Mouse (Mus musculus) lung, embryonic 15.5 days (tissue): ENCODE measurements around the gene Dop1b. TPM values are rescaled to one million over a fixed set of nuclear protein-coding genes. Genes with fewer than 3 reads are reported as not detected.
A peak's percentile ranks its signal among the peaks of the same experiment; 100 is the strongest.
"Not testable (repeated sequence)": the region's sequence is repeated elsewhere in the genome, so short reads cannot be mapped to it uniquely, and the experiment has no call there.

Experiments
- ATAC-seq: fragments of 200-750 bp; cut with Nextera tagmentation; 2 replicates; pipeline ENCODE4 v1.8.0; 2017; ENCODE audit warnings: moderate number of reproducible peaks, borderline replicate concordance; ENCODE audit not compliant: low FRiP score, low TSS enrichment; ENCODE audit errors: extremely low read depth
- H3K27ac ChIP-seq: fragments of 300-500 bp; sonication (generic); 2 replicates; pipeline ENCODE4 v1.5.1; 2015; ENCODE audit warnings: moderate library complexity, mild to moderate bottlenecking, inconsistent platforms
- H3K27me3 ChIP-seq: fragments of 300-500 bp; sonication (generic); 2 replicates; pipeline ENCODE4 v1.6.1; 2015; ENCODE audit warnings: inconsistent platforms
- H3K36me3 ChIP-seq: fragments of 300-500 bp; sonication (generic); 2 replicates; pipeline ENCODE4 v1.6.1; 2015; ENCODE audit warnings: inconsistent platforms
- H3K4me1 ChIP-seq: fragments of 300-500 bp; sonication (generic); 2 replicates; pipeline ENCODE4 v1.6.1; 2015; ENCODE audit warnings: inconsistent platforms
- H3K4me2 ChIP-seq: fragments of 300-500 bp; sonication (generic); 2 replicates; pipeline ENCODE4 v1.6.1; 2015; ENCODE audit warnings: inconsistent platforms, mild to moderate bottlenecking, moderate library complexity
- H3K4me3 ChIP-seq: fragments of 300-500 bp; sonication (generic); 2 replicates; pipeline ENCODE4 v1.5.1; 2015; ENCODE audit warnings: mild to moderate bottlenecking, inconsistent platforms
- H3K9ac ChIP-seq: fragments of 300-500 bp; sonication (generic); 2 replicates; pipeline ENCODE4 v1.6.1; 2015; ENCODE audit warnings: inconsistent platforms
- H3K9me3 ChIP-seq: fragments of 300-500 bp; sonication (generic); 2 replicates; pipeline ENCODE4 v1.6.1; 2016; ENCODE audit warnings: inconsistent platforms
- WGBS: fragments of 180-500 bp; shearing (Covaris S2); methylation state at CpG from one replicate; pipeline ENCODE4 v1.1.7; 2015; 5-methylcytosine and 5-hydroxymethylcytosine counted together
- polyA plus RNA-seq: library from polyadenylated mRNA; unstranded; fragments of >200 nt; fragmentation: Nextera tagmentation; extraction: Ambion mirVana; gene quantifications from 2 replicates; pipeline ENCODE4 v1.2.1, GENCODE M21; 2015

Dop1b gene
- polyA plus RNA-seq, 1 experiment from 2014 or later: 16.7 TPM

- ATAC-seq: no peak
- H3K27me3 ChIP-seq: peaks cover 41% of the 10 kb centered on the region
- peak overlapping the region; percentile 55; the same call in 1 of the 2 replicates for H3K4me3 ChIP-seq
- H3K27ac ChIP-seq: no peak overlapping the region
- peak overlapping the region; percentile 99 for H3K4me2 ChIP-seq
- H3K9me3 ChIP-seq: no peaks in the 10 kb centered on the region
- WGBS: 31% methylated on average over 7 of the region's 7 CpGs
- H3K4me1 ChIP-seq: peaks cover 21% of the 10 kb centered on the region
- no peak overlapping the region for H3K9ac ChIP-seq
- no peaks in the 10 kb centered on the region for H3K36me3 ChIP-seq
These were observed 27.3 kb upstream of the Dop1b start for GRCm38 (mm10) chr16:93684441-93684840.

DNA sequence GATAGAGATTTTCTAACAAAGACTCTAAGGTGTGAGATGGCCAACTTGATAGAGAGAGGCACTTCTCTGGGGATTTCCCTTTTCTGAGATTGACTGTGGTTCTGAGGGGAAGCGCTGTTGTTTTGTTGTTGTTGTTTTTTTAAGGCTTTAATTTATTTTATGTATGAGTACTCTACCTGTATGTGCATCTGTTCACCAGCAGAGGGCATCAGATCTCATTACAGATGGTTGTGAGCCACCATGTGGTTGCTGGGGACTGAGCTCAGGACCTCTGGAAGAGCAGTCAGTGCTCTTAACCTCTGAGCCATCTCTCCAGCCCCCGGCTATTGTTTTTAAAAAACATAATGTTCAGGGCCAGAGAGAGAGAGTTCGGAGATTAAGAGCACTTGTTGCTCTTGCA, 25.9 kb upstream of the Dop1b start:
- not testable (repeated sequence) for ATAC-seq, H3K36me3 ChIP-seq, H3K4me3 ChIP-seq, H3K9me3 ChIP-seq, H3K4me2 ChIP-seq, H3K9ac ChIP-seq, H3K27ac ChIP-seq
- WGBS: 94% methylated on average over 3 of the region's 3 CpGs
- peaks cover 41% of the 10 kb centered on the region for H3K27me3 ChIP-seq
- peaks cover 21% of the 10 kb centered on the region for H3K4me1 ChIP-seq

- Histone ChIP-seq H3K9ac (no peak overlapping the region), H3K4me1 (peaks cover 21% of the 10 kb centered on the region), H3K4me2 (no peak overlapping the region), H3K36me3 (no peaks in the 10 kb centered on the region), H3K27ac (no peak overlapping the region), H3K4me3 (no peak overlapping the region), H3K9me3 (no peaks in the 10 kb centered on the region), H3K27me3 (peaks cover 34% of the 10 kb centered on the region)
- 79% methylated on average over 5 of the region's 7 CpGs for WGBS
- no peak for ATAC-seq
These were observed 25.3 kb upstream of the Dop1b start for GRCm38 (mm10) chr16:93686421-93686820.

DNA sequence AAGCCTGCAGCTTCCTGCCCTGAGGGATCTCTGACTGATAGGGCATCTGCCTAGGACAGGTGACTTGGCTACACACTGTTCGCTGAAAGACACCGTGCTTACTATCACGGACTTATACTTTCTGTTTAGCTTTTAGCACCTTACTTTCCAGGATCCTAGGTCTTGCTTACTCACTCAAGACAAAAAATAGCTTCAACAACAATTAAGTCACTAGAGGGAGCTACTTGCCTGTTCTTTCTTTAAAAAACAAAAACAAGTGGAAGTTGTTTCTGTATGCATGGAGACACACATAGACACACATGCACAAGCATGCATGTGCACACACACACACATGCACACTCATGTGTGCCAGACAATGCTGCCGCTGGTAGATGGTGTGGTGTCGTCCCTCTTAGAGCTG, 24.8 kb upstream of the Dop1b start:
- Histone ChIP-seq H3K4me2 (no peak overlapping the region), H3K4me1 (peaks cover 21% of the 10 kb centered on the region), H3K9ac (no peak overlapping the region), H3K36me3 (no peaks in the 10 kb centered on the region), H3K9me3 (no peaks in the 10 kb centered on the region), H3K27me3 (peaks cover 30% of the 10 kb centered on the region), H3K27ac (no peak overlapping the region), H3K4me3 (no peak overlapping the region)
- 40% methylated on average over 5 of the region's 5 CpGs for WGBS
- no peak for ATAC-seq

GRCm38 (mm10) chr16:93691206-93691841, 20.4 kb upstream of the Dop1b start:
- Histone ChIP-seq H3K9ac (no peak overlapping the region), H3K27ac (no peak overlapping the region), H3K36me3 (no peaks in the 10 kb centered on the region), H3K4me2 (no peak overlapping the region), H3K9me3 (no peaks in the 10 kb centered on the region), H3K4me1 (no peaks in the 10 kb centered on the region), H3K27me3 (no peaks in the 10 kb centered on the region), H3K4me3 (no peak overlapping the region)
- 54% methylated on average over 6 of the region's 6 CpGs for WGBS
- ATAC-seq: no peak

- no peak overlapping the region for H3K9ac ChIP-seq
- H3K27ac ChIP-seq: no peak overlapping the region
- WGBS: 64% methylated on average over 2 of the region's 2 CpGs
- H3K4me1 ChIP-seq: no peaks in the 10 kb centered on the region
- H3K27me3 ChIP-seq: no peaks in the 10 kb centered on the region
- H3K4me3 ChIP-seq: no peak overlapping the region
- no peaks in the 10 kb centered on the region for H3K36me3 ChIP-seq
- H3K4me2 ChIP-seq: no peak overlapping the region
- no peak for ATAC-seq
- H3K9me3 ChIP-seq: no peaks in the 10 kb centered on the region
These were observed 19.0 kb upstream of the Dop1b start for GRCm38 (mm10) chr16:93692744-93693143.

GRCm38 (mm10) chr16:93707116-93707515, 4.6 kb upstream of the Dop1b start:
- Histone ChIP-seq H3K4me2 (no peak overlapping the region), H3K27me3 (0 out of 2 replicates have a peak, but pooled peaks cover 2% of the 10 kb centered on the region), H3K9ac (no peak overlapping the region), H3K27ac (no peak overlapping the region), H3K36me3 (no peaks in the 10 kb centered on the region), H3K9me3 (no peaks in the 10 kb centered on the region), H3K4me3 (no peak overlapping the region), H3K4me1 (no peaks in the 10 kb centered on the region)
- ATAC-seq: no peak
- WGBS: 83% methylated on average over 7 of the region's 7 CpGs

- Histone ChIP-seq H3K27me3 (peaks cover 8% of the 10 kb centered on the region; the same call in 1 of the 2 replicates), H3K4me1 (peaks cover 11% of the 10 kb centered on the region; the same call in 1 of the 2 replicates), H3K36me3 (no peaks in the 10 kb centered on the region), H3K27ac (no peak overlapping the region), H3K4me2 (no peak overlapping the region), H3K9ac (no peak overlapping the region), H3K9me3 (no peaks in the 10 kb centered on the region), H3K4me3 (no peak overlapping the region)
- 53% methylated on average over 1 of the region's 1 CpGs for WGBS
- ATAC-seq: no peak
These were observed 2.5 kb upstream of the Dop1b start for GRCm38 (mm10) chr16:93709217-93709616.

DNA sequence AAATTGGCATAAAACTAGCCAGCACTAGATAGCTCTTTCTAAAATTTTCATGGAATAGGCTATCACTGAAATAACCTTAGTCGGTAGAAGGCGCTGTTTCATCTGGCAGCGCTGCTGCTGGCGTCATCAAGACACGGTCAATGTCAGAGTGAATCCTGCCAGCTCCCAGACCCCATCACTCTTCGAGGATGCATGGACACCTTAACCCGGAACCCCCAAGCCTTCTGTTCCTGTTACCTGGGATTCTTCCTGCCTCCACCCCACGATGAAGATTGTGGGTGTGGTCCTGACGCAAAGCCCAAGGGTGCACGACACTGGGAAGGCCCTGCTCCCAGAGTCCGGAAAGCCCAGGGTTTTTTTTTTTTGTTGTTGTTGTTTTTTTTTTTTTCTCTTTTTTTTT, 780 bp upstream of the Dop1b start:
- under 1% methylated on average over 11 of the region's 11 CpGs for WGBS
- no peaks in the 10 kb centered on the region for H3K9me3 ChIP-seq
- H3K9ac ChIP-seq: 0 out of 2 replicates have a peak overlapping the region, but pooled peaks have one; percentile 18
- peak overlapping the region; percentile 97 for H3K4me2 ChIP-seq
- peaks cover 8% of the 10 kb centered on the region; the same call in 1 of the 2 replicates for H3K27me3 ChIP-seq
- H3K4me1 ChIP-seq: peaks cover 22% of the 10 kb centered on the region
- H3K27ac ChIP-seq: peak overlapping the region; percentile 38; the same call in 1 of the 2 replicates
- peak; percentile 40 for ATAC-seq
- peak overlapping the region; percentile 79 for H3K4me3 ChIP-seq
- no peaks in the 10 kb centered on the region for H3K36me3 ChIP-seq

- H3K4me2 ChIP-seq: peak overlapping the region; percentile 97
- no peak; the same call in 1 of the 2 replicates for ATAC-seq
- 8% methylated on average over 31 of the region's 31 CpGs for WGBS
These were observed 633 bp downstream of the Dop1b start for GRCm38 (mm10) chr16:93712189-93712885.

GRCm38 (mm10) chr16:93712966-93713365, 1.3 kb downstream of the Dop1b start:
- WGBS: 73% methylated on average over 7 of the region's 7 CpGs

More at GRCm38 (mm10) chr16:93712189-93712885, 633 bp downstream of the Dop1b start:
- Histone ChIP-seq H3K4me1 (peaks cover 30% of the 10 kb centered on the region), H3K9ac (peak overlapping the region; percentile 71), H3K9me3 (no peaks in the 10 kb centered on the region), H3K27me3 (peaks cover 5% of the 10 kb centered on the region; the same call in 1 of the 2 replicates), H3K36me3 (no peaks in the 10 kb centered on the region), H3K4me3 (peak overlapping the region; percentile 79), H3K27ac (peak overlapping the region; percentile 35; the same call in 1 of the 2 replicates)

DNA sequence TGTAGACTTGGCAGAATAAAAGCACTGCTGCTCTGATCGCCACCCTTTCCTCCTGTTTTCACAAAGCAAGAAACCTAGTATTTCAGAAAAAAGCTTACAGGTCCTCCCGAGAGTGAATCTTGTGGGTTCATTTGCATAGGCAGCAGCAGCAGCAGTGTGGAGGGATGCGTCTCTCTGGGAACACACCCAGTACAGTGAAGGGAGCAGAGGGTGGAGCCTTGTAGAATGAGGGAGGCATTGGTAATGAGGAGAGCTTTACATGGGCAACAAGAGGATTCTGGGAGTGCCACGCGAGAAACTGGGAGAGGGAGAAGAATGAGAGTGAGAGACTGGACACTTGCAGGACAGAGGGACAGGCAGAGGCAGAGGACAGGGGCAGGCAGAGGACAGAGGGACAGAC, 2.7 kb downstream of the Dop1b start:
- no peaks in the 10 kb centered on the region for H3K36me3 ChIP-seq
- H3K27ac ChIP-seq: 0 out of 2 replicates have a peak overlapping the region, but pooled peaks have one; percentile 12
- 31% methylated on average over 5 of the region's 5 CpGs for WGBS
- no peak overlapping the region for H3K4me3 ChIP-seq
- H3K9ac ChIP-seq: no peak overlapping the region
- H3K4me2 ChIP-seq: no peak overlapping the region
- peaks cover 33% of the 10 kb centered on the region for H3K4me1 ChIP-seq
- peaks cover 5% of the 10 kb centered on the region; the same call in 1 of the 2 replicates for H3K27me3 ChIP-seq
- H3K9me3 ChIP-seq: no peaks in the 10 kb centered on the region
- no peak for ATAC-seq

More at GRCm38 (mm10) chr16:93712966-93713365, 1.3 kb downstream of the Dop1b start:
- H3K4me1 ChIP-seq: peaks cover 33% of the 10 kb centered on the region
- H3K4me2 ChIP-seq: peak overlapping the region; percentile 97
- no peak overlapping the region for H3K9ac ChIP-seq
- H3K4me3 ChIP-seq: peak overlapping the region; percentile 79
- no peak for ATAC-seq
- no peaks in the 10 kb centered on the region for H3K9me3 ChIP-seq
- H3K27ac ChIP-seq: no peak overlapping the region
- H3K36me3 ChIP-seq: no peaks in the 10 kb centered on the region
- H3K27me3 ChIP-seq: peaks cover 5% of the 10 kb centered on the region; the same call in 1 of the 2 replicates
